Mouse (Mus musculus): ENCODE measurements around the gene Eea1. TPM values are rescaled to one million over a fixed set of nuclear protein-coding genes. Genes with fewer than 3 reads are reported as not detected.
"Not testable (repeated sequence)": the region's sequence is repeated elsewhere in the genome, so short reads cannot be mapped to it uniquely, and the experiment has no call there.

Gene Eea1
- polyA plus RNA-seq, 1 experiment, result 4.6 TPM

DNA sequence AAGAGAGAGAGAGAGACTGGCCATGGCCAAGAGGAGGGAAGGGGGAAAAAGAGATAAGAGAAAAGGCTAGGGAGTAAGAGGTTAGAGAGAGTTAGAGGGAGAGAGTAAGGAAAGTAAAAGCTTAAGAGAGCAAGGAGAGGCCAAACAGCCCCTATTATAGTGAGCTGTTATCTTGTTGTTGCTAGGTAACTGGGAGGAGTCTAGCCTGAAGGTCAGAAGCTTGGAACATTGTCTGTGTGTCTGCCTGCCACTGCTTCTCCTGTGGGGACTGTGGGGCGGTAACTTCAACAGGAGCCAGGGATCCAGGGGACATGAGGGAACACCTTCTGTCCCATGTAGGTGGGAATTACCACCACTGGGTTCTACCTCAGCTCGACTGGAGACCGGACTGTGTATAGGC is 108.1 kb downstream of the Eea1 start:
- no peak for TF ChIP-seq CTCF (conservative IDR thresholded peaks at IDR 0.05; ENCODE audit: insufficient read depth, insufficient read length, low read depth, low read length)
- TF ChIP-seq POLR2A (IDR thresholded peaks at IDR 0.05; ENCODE audit: low read depth, low read length), result no peak
- WGBS, result 88% methylated on average over 3 of the region's 3 CpGs
- H3K27ac ChIP-seq (ENCODE audit: insufficient read depth, low read depth, low read length), result no peak overlapping the region
- H3K4me1 ChIP-seq (ENCODE audit: control insufficient read depth, insufficient read depth, low read length), result no peaks in the 10 kb centered on the region
- H3K27me3 ChIP-seq (replicated peaks; ENCODE audit: control insufficient read depth, insufficient read depth, low read length), result no peaks in the 10 kb centered on the region
- no peaks in the 10 kb centered on the region; the same call in 1 of the 2 replicates for H3K36me3 ChIP-seq (ENCODE audit: control insufficient read depth, insufficient read depth, low read length)
- no peak overlapping the region for H3K4me3 ChIP-seq (ENCODE audit: insufficient read depth, low read depth, low read length)
- DNase-seq, result no peak

DNA sequence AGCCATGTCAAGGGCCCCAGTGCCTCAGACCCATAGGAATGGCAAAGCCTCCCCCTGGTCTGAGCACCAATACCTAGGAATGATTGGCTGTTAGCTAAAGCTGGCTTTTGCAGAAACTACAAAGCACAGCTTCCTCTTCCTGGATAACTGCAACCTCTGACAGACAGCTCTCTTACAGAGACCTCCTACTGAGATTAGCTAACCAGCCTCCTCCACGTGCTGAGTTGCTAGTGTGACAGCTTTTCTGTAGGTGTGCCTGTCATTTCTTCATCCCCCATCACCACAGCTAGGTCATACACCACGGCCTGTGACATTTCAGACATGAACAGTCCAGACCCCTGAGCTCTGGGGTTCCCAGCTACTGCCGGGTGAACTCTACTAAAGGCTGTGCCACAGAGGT is 126.9 kb downstream of the Eea1 start:
- no peaks in the 10 kb centered on the region for H3K4me1 ChIP-seq (ENCODE audit: control insufficient read depth, insufficient read depth, low read length)
- no peaks in the 10 kb centered on the region for H3K36me3 ChIP-seq (ENCODE audit: control insufficient read depth, insufficient read depth, low read length)
- 53% methylated on average over 3 of the region's 3 CpGs for WGBS
- TF ChIP-seq POLR2A (IDR thresholded peaks at IDR 0.05; ENCODE audit: low read depth, low read length) (no peak), CTCF (conservative IDR thresholded peaks at IDR 0.05; ENCODE audit: insufficient read depth, insufficient read length, low read depth, low read length) (no peak)
- H3K4me3 ChIP-seq (ENCODE audit: insufficient read depth, low read depth, low read length), result no peak overlapping the region
- no peak overlapping the region for H3K27ac ChIP-seq (ENCODE audit: insufficient read depth, low read depth, low read length)
- DNase-seq, result no peak
- no peaks in the 10 kb centered on the region for H3K27me3 ChIP-seq (replicated peaks; ENCODE audit: control insufficient read depth, insufficient read depth, low read length)

DNA sequence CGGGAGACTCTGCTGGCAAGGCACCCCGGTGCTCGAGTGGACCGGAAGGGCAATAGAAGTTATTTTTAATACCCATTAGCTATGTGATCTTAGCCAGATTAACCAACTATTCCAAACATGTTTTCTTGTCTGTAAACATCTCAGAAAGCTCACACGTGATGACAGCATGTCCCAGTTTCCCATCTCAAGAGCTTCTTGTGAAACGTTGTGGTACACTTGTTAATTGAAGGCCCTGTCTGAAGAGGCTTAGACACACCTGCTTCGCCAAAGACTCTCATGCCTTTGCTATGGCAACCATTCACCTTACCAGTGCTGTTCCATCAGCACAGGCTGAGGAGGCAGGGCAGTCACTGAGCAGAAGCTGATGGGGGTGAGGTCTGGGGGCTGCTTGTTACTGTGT is 133.9 kb downstream of the Eea1 start:
- WGBS, result 89% methylated on average over 7 of the region's 7 CpGs
- no peak overlapping the region for H3K27ac ChIP-seq (ENCODE audit: insufficient read depth, low read depth, low read length)
- TF ChIP-seq CTCF (conservative IDR thresholded peaks at IDR 0.05; ENCODE audit: insufficient read depth, insufficient read length, low read depth, low read length) (no peak), POLR2A (IDR thresholded peaks at IDR 0.05; ENCODE audit: low read depth, low read length) (no peak)
- no peaks in the 10 kb centered on the region for H3K27me3 ChIP-seq (replicated peaks; ENCODE audit: control insufficient read depth, insufficient read depth, low read length)
- no peaks in the 10 kb centered on the region for H3K36me3 ChIP-seq (ENCODE audit: control insufficient read depth, insufficient read depth, low read length)
- H3K4me1 ChIP-seq (ENCODE audit: control insufficient read depth, insufficient read depth, low read length), result peaks cover 3% of the 10 kb centered on the region; the same call in 1 of the 2 replicates
- H3K4me3 ChIP-seq (ENCODE audit: insufficient read depth, low read depth, low read length), result no peak overlapping the region
- DNase-seq, result no peak

DNA sequence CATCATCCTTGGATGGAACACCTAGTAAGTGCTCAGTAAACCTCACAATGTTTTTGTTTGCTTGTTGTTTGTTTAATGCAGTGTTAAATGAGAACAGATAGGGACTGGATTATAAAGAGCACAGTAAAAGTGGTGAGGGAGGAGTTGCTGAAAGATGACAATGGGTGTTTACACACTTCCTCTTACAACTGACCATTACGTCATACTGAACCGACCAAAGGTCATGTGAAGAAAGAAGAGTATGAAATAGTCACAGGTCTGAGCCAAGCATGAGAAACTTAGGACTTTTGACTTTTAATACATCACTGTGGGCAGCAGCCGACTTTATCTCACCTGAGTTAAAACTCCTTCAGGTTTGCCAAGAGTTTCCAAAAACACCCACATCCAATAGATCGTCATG is 135.0 kb downstream of the Eea1 start:
- H3K4me3 ChIP-seq (ENCODE audit: insufficient read depth, low read depth, low read length), result no peak overlapping the region
- TF ChIP-seq CTCF (conservative IDR thresholded peaks at IDR 0.05; ENCODE audit: insufficient read depth, insufficient read length, low read depth, low read length) (no peak), POLR2A (IDR thresholded peaks at IDR 0.05; ENCODE audit: low read depth, low read length) (no peak)
- no peak overlapping the region for H3K27ac ChIP-seq (ENCODE audit: insufficient read depth, low read depth, low read length)
- H3K36me3 ChIP-seq (ENCODE audit: control insufficient read depth, insufficient read depth, low read length), result no peaks in the 10 kb centered on the region
- peak; percentile 41 for DNase-seq
- WGBS, result 46% methylated on average over 4 of the region's 4 CpGs
- H3K4me1 ChIP-seq (ENCODE audit: control insufficient read depth, insufficient read depth, low read length), result peaks cover 3% of the 10 kb centered on the region; the same call in 1 of the 2 replicates
- H3K27me3 ChIP-seq (replicated peaks; ENCODE audit: control insufficient read depth, insufficient read depth, low read length), result no peaks in the 10 kb centered on the region

DNA sequence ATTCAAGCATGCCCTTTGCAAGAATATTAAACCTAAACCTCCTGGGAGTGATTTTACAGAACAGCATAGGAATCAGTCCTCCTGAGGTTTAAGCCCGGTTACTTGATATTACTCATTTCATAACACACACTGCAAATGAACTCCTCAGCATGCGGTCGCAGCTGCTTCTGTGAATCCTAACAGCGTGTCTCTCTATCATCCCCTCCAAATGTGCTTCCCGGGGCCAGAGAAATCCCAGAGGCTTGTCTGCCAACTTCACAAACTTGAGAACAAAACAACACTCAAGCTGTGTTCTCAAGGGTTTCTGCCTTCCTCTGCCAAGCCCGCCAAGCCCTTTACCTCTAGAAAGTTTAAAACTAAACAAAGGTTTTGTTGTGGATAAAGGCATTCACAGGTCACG is 135.4 kb downstream of the Eea1 start:
- peaks cover 3% of the 10 kb centered on the region; the same call in 1 of the 2 replicates for H3K4me1 ChIP-seq (ENCODE audit: control insufficient read depth, insufficient read depth, low read length)
- no peak for TF ChIP-seq CTCF (conservative IDR thresholded peaks at IDR 0.05; ENCODE audit: insufficient read depth, insufficient read length, low read depth, low read length)
- no peak for TF ChIP-seq POLR2A (IDR thresholded peaks at IDR 0.05; ENCODE audit: low read depth, low read length)
- no peaks in the 10 kb centered on the region for H3K36me3 ChIP-seq (ENCODE audit: control insufficient read depth, insufficient read depth, low read length)
- no peak for DNase-seq
- no peaks in the 10 kb centered on the region for H3K27me3 ChIP-seq (replicated peaks; ENCODE audit: control insufficient read depth, insufficient read depth, low read length)
- no peak overlapping the region for H3K27ac ChIP-seq (ENCODE audit: insufficient read depth, low read depth, low read length)
- no peak overlapping the region for H3K4me3 ChIP-seq (ENCODE audit: insufficient read depth, low read depth, low read length)
- 48% methylated on average over 7 of the region's 7 CpGs for WGBS

DNA sequence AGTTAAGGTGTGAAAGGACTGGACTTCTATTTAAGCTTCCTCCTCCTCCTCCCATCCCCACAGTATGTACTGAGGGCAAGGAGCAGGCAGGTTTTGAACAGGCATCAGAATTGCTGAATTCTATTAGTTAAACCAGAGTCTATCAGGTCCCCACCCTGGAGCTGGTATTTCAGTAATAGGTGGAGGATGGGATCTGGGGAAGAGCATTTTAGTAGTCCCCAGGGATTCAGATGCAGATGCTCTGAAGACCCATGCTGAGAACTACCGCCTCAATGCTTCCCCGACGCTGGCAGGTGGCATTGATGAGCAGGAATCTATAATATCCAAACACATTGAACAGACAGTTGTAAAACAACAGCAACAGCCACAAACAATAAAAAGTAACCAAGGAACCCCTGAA is 136.0 kb downstream of the Eea1 start:
- peaks cover 3% of the 10 kb centered on the region; the same call in 1 of the 2 replicates for H3K4me1 ChIP-seq (ENCODE audit: control insufficient read depth, insufficient read depth, low read length)
- no peaks in the 10 kb centered on the region for H3K36me3 ChIP-seq (ENCODE audit: control insufficient read depth, insufficient read depth, low read length)
- DNase-seq, result no peak
- no peak for TF ChIP-seq CTCF (conservative IDR thresholded peaks at IDR 0.05; ENCODE audit: insufficient read depth, insufficient read length, low read depth, low read length)
- TF ChIP-seq POLR2A (IDR thresholded peaks at IDR 0.05; ENCODE audit: low read depth, low read length), result no peak
- no peak overlapping the region for H3K4me3 ChIP-seq (ENCODE audit: insufficient read depth, low read depth, low read length)
- H3K27ac ChIP-seq (ENCODE audit: insufficient read depth, low read depth, low read length), result no peak overlapping the region
- H3K27me3 ChIP-seq (replicated peaks; ENCODE audit: control insufficient read depth, insufficient read depth, low read length), result no peaks in the 10 kb centered on the region
- 91% methylated on average over 3 of the region's 3 CpGs for WGBS

DNA sequence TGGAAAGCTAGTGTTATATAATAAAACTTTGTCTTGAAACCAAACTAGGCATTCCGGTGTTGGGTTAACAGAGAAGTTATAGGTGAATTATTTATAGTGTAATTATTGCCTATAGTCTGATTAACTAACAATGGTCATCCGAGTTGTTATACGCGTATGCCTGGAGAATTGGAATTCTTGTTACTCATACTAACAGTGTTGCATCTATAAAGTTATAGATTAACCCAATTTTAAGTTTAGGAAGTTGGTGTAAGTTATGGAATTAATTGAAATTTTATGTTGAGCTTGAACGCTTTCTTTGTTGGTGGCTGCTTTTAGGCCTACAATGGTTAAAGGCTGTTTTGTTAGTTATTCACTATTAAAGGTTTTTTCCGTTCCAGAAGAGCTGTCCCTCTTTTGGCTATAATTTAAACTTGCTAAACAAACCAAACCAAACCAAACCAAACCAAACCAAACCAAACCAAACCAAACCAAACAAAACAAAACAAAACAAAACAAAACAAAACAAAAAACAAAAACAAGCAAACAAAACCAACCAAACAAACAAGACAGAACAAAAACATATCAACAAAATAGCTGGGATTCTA is 137.1 kb downstream of the Eea1 start:
- 60% methylated on average over 6 of the region's 6 CpGs for WGBS
- DNase-seq; H3K27ac ChIP-seq (ENCODE audit: insufficient read depth, low read depth, low read length); H3K4me3 ChIP-seq (ENCODE audit: insufficient read depth, low read depth, low read length); H3K36me3 ChIP-seq (ENCODE audit: control insufficient read depth, insufficient read depth, low read length); H3K27me3 ChIP-seq (replicated peaks; ENCODE audit: control insufficient read depth, insufficient read depth, low read length); H3K4me1 ChIP-seq (ENCODE audit: control insufficient read depth, insufficient read depth, low read length): not testable (repeated sequence)

Data from kidney, adult 2 months (tissue).